Mouse (Mus musculus) mouse trophoblast stem cell (cell line): ENCODE data around the gene Mpped2.

Experiments
- in situ Hi-C, 2 experiments: fragments of 300-500 bp; cut with MseI, MboI; formaldehyde crosslinking; loops; 2 replicates in 1 of 2; 3 replicates in 1 of 2; pipeline ENCODE4 v1.15.1; 2025

The Mpped2 gene

DNA sequence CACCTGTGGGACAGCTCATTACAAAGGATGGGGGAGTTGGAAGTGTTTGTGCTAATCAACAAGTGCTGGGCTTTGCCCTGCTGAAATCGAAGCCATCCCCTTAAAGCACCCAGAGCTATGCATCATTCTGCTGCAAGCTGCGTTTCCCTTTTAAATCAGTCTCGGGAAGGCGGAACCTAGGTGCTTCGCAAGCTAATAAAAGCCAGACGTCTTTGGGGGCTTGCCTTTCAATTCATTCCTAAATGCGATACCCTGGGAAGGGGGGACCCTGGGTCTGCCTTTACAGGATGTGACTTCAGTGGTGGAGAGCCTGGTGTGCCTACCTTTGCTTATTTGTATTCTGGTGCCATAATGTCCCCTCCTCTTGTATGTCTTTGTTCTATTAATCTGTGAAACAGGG, 103.2 kb downstream of the Mpped2 start:
- in situ Hi-C loops: no loop called here

GRCm38 (mm10) chr2:106797855-106798254, 104.8 kb downstream of the Mpped2 start:
- in situ Hi-C loops: no loop called here

GRCm38 (mm10) chr2:106798824-106799223, 105.8 kb downstream of the Mpped2 start:
- in situ Hi-C loops: no loop called here

DNA sequence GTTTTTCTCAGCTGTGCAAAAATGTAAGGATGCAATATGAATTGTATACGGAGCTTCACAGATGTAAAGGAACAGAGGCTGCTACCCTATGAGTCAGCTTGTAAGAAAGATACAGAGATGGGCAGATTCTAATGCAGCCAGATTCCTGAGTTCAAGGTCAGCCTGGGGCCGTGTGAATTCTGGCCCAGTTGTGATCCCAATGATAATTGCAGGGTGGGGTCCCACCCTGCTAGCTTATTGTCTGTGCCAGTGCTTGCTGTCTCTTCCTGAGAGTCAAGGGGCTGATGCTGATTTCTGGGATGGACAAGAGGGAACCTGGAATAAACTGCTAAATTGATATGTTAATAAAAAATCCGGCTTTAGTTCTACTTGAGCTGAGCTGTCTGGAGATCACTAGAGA, 122.8 kb downstream of the Mpped2 start:
- in situ Hi-C loops: no loop called here

DNA sequence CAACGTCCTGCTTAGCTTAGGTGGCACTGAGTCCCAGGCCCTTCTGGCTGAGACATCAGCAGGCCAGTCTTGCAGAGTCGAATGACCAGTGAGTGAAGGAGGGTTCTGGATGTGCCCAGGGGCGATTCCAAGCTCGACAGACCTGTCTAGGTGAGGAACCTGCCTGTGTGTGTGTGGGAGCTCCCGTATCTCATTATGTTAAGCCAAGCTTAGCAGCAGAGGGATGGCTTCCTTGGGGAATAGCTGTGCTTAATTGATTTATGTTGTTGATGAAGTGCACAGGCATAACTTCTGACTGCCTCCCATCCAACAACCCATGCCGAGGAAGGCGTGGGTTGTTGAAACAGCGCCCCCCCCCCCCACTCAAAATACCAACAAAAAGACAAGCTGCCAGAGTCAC, 128.2 kb downstream of the Mpped2 start:
- in situ Hi-C loops: no loop called here

GRCm38 (mm10) chr2:106821883-106822282, 128.8 kb downstream of the Mpped2 start:
- in situ Hi-C loops: no loop called here

- in situ Hi-C loops: no loop called here
Observed at GRCm38 (mm10) chr2:106822540-106822939, 129.5 kb downstream of the Mpped2 start.

DNA sequence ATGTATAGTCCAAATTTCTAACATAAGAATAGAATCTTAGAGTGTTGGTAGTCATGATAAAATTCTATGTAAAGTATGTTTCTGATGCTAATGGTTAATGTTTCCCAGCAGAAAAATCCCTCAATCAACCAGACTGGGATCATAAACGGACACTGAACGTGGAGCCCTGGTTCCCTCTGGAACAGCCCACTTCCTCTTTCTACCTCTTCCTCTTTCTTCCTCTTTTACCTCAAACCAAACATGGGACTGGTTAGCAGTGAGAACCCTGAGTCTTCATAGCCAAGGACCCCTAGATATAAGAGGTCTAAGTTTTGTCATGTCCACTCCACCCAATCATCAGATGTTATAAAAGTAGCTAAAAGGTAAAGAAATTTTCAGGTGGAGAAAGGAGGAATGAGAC, 132.4 kb downstream of the Mpped2 start:
- in situ Hi-C loops: no loop called here

DNA sequence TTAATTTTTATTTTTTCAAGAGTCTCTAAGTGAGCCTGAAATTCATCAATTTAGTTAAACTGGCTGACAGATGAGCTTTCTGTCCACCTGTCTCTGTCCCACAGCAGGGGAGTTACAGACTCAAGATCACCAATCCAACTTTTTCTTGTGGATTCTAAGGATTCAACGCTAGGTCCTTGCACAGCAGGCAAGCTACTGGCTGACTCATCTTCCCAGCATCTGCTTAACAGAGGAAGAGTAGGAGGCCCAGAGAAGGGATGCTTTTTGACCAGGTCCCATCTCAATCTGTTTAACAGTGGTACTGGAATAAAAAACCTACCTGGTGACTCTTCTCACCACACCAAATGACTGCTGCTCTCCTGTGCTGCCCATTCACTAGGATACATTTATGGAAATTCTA, 133.0 kb downstream of the Mpped2 start:
- in situ Hi-C loops: no loop called here

DNA sequence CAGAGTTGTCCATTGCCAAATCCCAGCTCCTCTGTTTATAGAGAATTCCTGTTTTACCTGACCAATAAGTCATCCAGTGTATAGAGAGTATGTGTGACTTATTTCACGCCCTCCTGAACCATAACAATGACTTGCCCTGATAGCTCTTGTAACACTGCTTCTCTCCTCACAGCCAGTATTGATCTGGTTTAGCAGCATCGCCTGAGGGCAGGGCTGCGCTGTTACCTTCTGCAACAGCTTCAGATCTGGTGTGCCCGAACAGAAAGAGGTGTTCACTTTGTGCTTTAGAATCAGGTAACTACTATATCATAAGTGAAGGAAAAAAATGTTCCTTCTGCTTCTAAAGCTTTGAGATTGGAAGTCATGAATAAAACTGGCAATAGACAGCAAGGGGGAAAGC, 133.7 kb downstream of the Mpped2 start:
- in situ Hi-C loops: no loop called here

GRCm38 (mm10) chr2:106828573-106829310, 135.7 kb downstream of the Mpped2 start:
- in situ Hi-C loops: no loop called here

DNA sequence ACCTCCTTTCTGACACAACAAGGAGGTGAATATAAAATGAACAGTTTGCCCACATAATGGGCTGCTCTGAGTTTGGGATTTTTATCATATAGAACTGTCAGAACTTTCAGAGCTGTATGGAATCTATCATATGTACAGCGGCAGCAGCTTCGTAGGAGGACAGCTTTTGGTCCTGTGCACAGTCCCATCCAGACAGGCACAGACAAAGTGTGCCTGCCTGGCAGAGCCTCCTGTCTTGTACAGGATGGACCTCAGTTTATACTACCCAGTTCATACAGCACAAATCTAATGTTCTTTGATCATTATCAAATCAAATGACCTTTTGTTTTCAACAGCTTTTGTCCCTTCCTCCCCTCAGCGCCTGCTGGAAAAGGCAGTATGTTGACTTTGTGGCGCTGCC, 136.4 kb downstream of the Mpped2 start:
- in situ Hi-C loops: no loop called here

DNA sequence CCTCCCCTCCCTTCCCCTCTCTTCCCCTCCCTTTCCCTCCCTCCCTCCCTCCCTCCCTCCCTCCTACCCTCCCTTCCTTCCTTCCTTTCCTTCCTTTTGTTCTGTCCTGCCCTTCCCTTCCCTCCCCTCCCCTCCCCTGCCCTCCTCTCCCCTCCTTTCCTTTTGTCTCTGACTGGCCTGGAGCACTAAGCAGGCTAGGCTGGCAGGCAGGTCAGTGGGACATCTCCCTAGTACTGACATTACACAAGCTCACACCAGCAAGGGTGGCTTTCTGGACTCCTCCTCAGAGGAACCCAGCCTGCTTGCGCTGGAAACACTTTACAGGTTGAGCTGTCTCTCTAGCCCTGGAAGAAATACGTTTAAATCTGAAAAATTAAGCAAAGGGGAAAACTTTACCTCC, 139.5 kb downstream of the Mpped2 start:
- in situ Hi-C loops: no loop called here

GRCm38 (mm10) chr2:106833212-106833611, 140.1 kb downstream of the Mpped2 start:
- in situ Hi-C loops: no loop called here

- in situ Hi-C loops: no loop called here
Observed at GRCm38 (mm10) chr2:106835321-106835720, 142.3 kb downstream of the Mpped2 start.

DNA sequence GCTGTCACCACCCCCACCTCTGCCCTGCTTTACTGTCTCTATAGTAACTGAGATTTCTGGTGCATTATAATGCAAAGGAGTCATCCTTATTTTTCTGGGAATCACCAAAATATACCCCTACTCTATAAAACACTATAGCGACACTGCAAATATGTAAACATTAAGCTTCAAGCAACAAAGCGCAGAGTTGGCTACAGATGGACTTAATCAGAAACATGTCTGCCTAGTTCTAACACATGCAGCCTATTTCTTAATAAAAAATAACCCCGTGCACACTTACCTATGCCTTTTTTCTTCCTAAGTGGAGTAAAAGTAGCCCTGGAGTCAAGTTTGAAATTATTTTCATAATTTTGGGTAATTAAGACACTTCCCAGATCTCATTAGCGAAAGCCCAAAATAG, 144.2 kb downstream of the Mpped2 start:
- in situ Hi-C loops: no loop called here

- in situ Hi-C loops: no loop called here
Observed at GRCm38 (mm10) chr2:106844147-106844546, 151.1 kb downstream of the Mpped2 start.

GRCm38 (mm10) chr2:106844766-106845678, 152.0 kb downstream of the Mpped2 start:
- in situ Hi-C loops: no loop called here

DNA sequence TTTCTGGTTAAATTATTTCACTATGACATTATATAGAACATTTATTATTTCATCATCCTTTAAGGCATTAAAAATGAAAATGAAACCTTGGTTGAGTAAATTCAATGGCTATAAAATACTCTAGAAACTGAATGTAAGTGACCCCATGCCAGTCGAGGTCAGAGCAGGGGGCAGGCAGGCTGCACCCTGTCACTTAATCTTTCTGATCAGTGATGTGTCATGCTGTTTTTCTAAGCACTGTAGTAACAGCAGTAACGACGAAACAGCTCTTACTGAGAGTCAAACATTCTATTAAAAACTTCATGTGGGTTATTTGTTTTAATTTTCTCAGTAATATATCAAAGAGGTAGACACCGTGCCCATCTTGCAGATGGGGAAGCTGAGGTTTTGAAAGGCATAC, 153.4 kb downstream of the Mpped2 start:
- in situ Hi-C loops: no loop called here

- in situ Hi-C loops: no loop called here
Observed at GRCm38 (mm10) chr2:106849389-106849788, 156.3 kb downstream of the Mpped2 start.

GRCm38 (mm10) chr2:106851515-106851914, 158.4 kb downstream of the Mpped2 start:
- in situ Hi-C loops: no loop called here

- in situ Hi-C loops: no loop called here
Observed at GRCm38 (mm10) chr2:106854213-106854612, 161.1 kb downstream of the Mpped2 start.

GRCm38 (mm10) chr2:106854758-106855157, 161.7 kb downstream of the Mpped2 start:
- in situ Hi-C loops: no loop called here
